Mouse (Mus musculus): ENCODE measurements around the gene Gbx1. TPM values are rescaled to one million over a fixed set of nuclear protein-coding genes. Genes with fewer than 3 reads are reported as not detected.
"Not testable (repeated sequence)": the region's sequence is repeated elsewhere in the genome, so short reads cannot be mapped to it uniquely, and the experiment has no call there.

The Gbx1 gene
- polyA plus RNA-seq (2016; fragmentation: Nextera tagmentation; extraction: Ambion mirVana), result 1.1 and 1.2 TPM in 2 replicates

GRCm38 (mm10) chr5:24526889-24527230 lies at the start of gene Gbx1:
Gene Gbx1 (minus strand): TSS chr5:24527202.
- H3K27ac ChIP-seq, result peak within 1 kb of the TSS; percentile 19; the same call in 1 of the 2 replicates
- H3K4me2 ChIP-seq, result peak within 1 kb of the TSS; percentile 66
- peak within 1 kb of the TSS; percentile 50 for H3K4me3 ChIP-seq (replicated peaks)
- H3K4me1 ChIP-seq, result peaks cover 19% of the 10 kb centered on the region
- H3K9me3 ChIP-seq, result no peaks in the 10 kb centered on the region
- peaks cover 97% of the 10 kb centered on the region for H3K27me3 ChIP-seq
- H3K9ac ChIP-seq, result peak within 1 kb of the TSS; percentile 56
- H3K36me3 ChIP-seq (replicated peaks), result no peaks in the 10 kb centered on the region
- peak; percentile 44; the same call in 1 of the 2 replicates for ATAC-seq (ENCODE audit: low FRiP score)
- under 1% methylated on average over 37 of the region's 49 CpGs for WGBS

GRCm38 (mm10) chr5:24576801-24577182 lies 49.8 kb upstream of the Gbx1 start:
- Histone ChIP-seq H3K9me3 (no peaks in the 10 kb centered on the region), H3K4me1 (peaks cover 17% of the 10 kb centered on the region), H3K9ac (peak overlapping the region; percentile 74), H3K27me3 (no peaks in the 10 kb centered on the region), H3K36me3 (replicated peaks) (peaks cover 36% of the 10 kb centered on the region), H3K4me2 (peak overlapping the region; percentile 65), H3K4me3 (replicated peaks) (peak overlapping the region; percentile 79), H3K27ac (peak overlapping the region; percentile 82)
- ATAC-seq (ENCODE audit: low FRiP score), result peak; percentile 42
- 0% methylated on average over 32 of the region's 32 CpGs for WGBS

GRCm38 (mm10) chr5:24575948-24576347 lies 48.9 kb upstream of the Gbx1 start:
- H3K4me2 ChIP-seq, result peak overlapping the region; percentile 65
- WGBS, result 85% methylated on average over 1 of the region's 1 CpGs
- no peaks in the 10 kb centered on the region for H3K9me3 ChIP-seq
- peak overlapping the region; percentile 79 for H3K4me3 ChIP-seq (replicated peaks)
- peaks cover 17% of the 10 kb centered on the region for H3K4me1 ChIP-seq
- no peaks in the 10 kb centered on the region for H3K27me3 ChIP-seq
- peaks cover 45% of the 10 kb centered on the region for H3K36me3 ChIP-seq (replicated peaks)
- H3K27ac ChIP-seq, result no peak overlapping the region
- peak overlapping the region; percentile 12; the same call in 1 of the 2 replicates for H3K9ac ChIP-seq
- no peak for ATAC-seq (ENCODE audit: low FRiP score)

- Histone ChIP-seq H3K9ac (no peak within 1 kb of the TSS), H3K4me2 (no peak within 1 kb of the TSS), H3K4me1 (peaks cover 2% of the 10 kb centered on the region; the same call in 1 of the 2 replicates), H3K27me3 (no peaks in the 10 kb centered on the region), H3K36me3 (replicated peaks) (no peaks in the 10 kb centered on the region), H3K27ac (no peak within 1 kb of the TSS), H3K4me3 (replicated peaks) (no peak within 1 kb of the TSS), H3K9me3 (no peaks in the 10 kb centered on the region)
- 76% methylated on average over 2 of the region's 2 CpGs for WGBS
- no peak for ATAC-seq (ENCODE audit: low FRiP score)
Observed at GRCm38 (mm10) chr5:24556709-24557108, 29.7 kb upstream of the Gbx1 start, which contains the start of gene 4931409K22Rik. Gene 4931409K22Rik (minus strand): TSS chr5:24556809.

- H3K36me3 ChIP-seq (replicated peaks); H3K4me3 ChIP-seq (replicated peaks); H3K9me3 ChIP-seq; ATAC-seq (ENCODE audit: low FRiP score); H3K9ac ChIP-seq; H3K27ac ChIP-seq; H3K27me3 ChIP-seq; H3K4me2 ChIP-seq: not testable (repeated sequence)
- WGBS, result 92% methylated on average over 7 of the region's 7 CpGs
- H3K4me1 ChIP-seq, result peaks cover 16% of the 10 kb centered on the region
Observed at GRCm38 (mm10) chr5:24555335-24555734, 28.3 kb upstream of the Gbx1 start.

GRCm38 (mm10) chr5:24553621-24554244 lies 26.7 kb upstream of the Gbx1 start:
- Histone ChIP-seq H3K4me2 (no peak overlapping the region), H3K9me3 (no peaks in the 10 kb centered on the region), H3K36me3 (replicated peaks) (no peaks in the 10 kb centered on the region), H3K4me1 (peaks cover 18% of the 10 kb centered on the region), H3K9ac (no peak overlapping the region), H3K27me3 (peaks cover 6% of the 10 kb centered on the region; the same call in 1 of the 2 replicates), H3K4me3 (replicated peaks) (no peak overlapping the region), H3K27ac (no peak overlapping the region)
- ATAC-seq (ENCODE audit: low FRiP score), result no peak
- WGBS, result 74% methylated on average over 5 of the region's 5 CpGs

GRCm38 (mm10) chr5:24551317-24551688 lies 24.3 kb upstream of the Gbx1 start:
- WGBS, result 37% methylated on average over 2 of the region's 2 CpGs
- Histone ChIP-seq H3K9me3 (no peaks in the 10 kb centered on the region), H3K4me3 (replicated peaks) (0 out of 2 replicates have a peak overlapping the region, but pooled peaks have one; percentile 4), H3K9ac (0 out of 2 replicates have a peak overlapping the region, but pooled peaks have one; percentile 5), H3K27ac (peak overlapping the region; percentile 63), H3K27me3 (peaks cover 6% of the 10 kb centered on the region; the same call in 1 of the 2 replicates), H3K4me2 (peak overlapping the region; percentile 46), H3K36me3 (replicated peaks) (no peaks in the 10 kb centered on the region), H3K4me1 (peaks cover 18% of the 10 kb centered on the region)
- no peak for ATAC-seq (ENCODE audit: low FRiP score)

GRCm38 (mm10) chr5:24550598-24551316 lies 23.8 kb upstream of the Gbx1 start:
- WGBS, result 30% methylated on average over 26 of the region's 26 CpGs
- 0 out of 2 replicates have a peak overlapping the region, but pooled peaks have one; percentile 5 for H3K9ac ChIP-seq
- H3K27me3 ChIP-seq, result peaks cover 6% of the 10 kb centered on the region; the same call in 1 of the 2 replicates
- H3K4me1 ChIP-seq, result peaks cover 18% of the 10 kb centered on the region
- H3K9me3 ChIP-seq, result no peaks in the 10 kb centered on the region
- H3K27ac ChIP-seq, result peak overlapping the region; percentile 63
- peak overlapping the region; percentile 46 for H3K4me2 ChIP-seq
- peak; percentile 86 for ATAC-seq (ENCODE audit: low FRiP score)
- no peaks in the 10 kb centered on the region for H3K36me3 ChIP-seq (replicated peaks)
- peak overlapping the region; percentile 4; the same call in 1 of the 2 replicates for H3K4me3 ChIP-seq (replicated peaks)

- whole genome bisulfite sequencing, result 80% methylated on average over 7 of the region's 7 CpGs
- H3K9me3 ChIP-seq, result no peaks in the 10 kb centered on the region
- H3K27me3 ChIP-seq, result 0 out of 2 replicates have a peak, but pooled peaks cover 4% of the 10 kb centered on the region
- ATAC-seq (ENCODE audit: low FRiP score), result no peak
- no peaks in the 10 kb centered on the region for H3K36me3 ChIP-seq (replicated peaks)
- H3K4me2 ChIP-seq, result no peak overlapping the region
- H3K27ac ChIP-seq, result no peak overlapping the region
- peaks cover 7% of the 10 kb centered on the region; the same call in 1 of the 2 replicates for H3K4me1 ChIP-seq
- no peak overlapping the region for H3K9ac ChIP-seq
- H3K4me3 ChIP-seq (replicated peaks), result no peak overlapping the region
Observed at GRCm38 (mm10) chr5:24542643-24543042, 15.6 kb upstream of the Gbx1 start.

- Histone ChIP-seq H3K4me1 (peaks cover 10% of the 10 kb centered on the region; the same call in 1 of the 2 replicates), H3K9ac (no peak overlapping the region), H3K27ac (no peak overlapping the region), H3K36me3 (replicated peaks) (no peaks in the 10 kb centered on the region), H3K9me3 (no peaks in the 10 kb centered on the region), H3K4me3 (replicated peaks) (no peak overlapping the region), H3K27me3 (0 out of 2 replicates have a peak, but pooled peaks cover 4% of the 10 kb centered on the region), H3K4me2 (no peak overlapping the region)
- ATAC-seq (ENCODE audit: low FRiP score), result no peak
- WGBS, result 49% methylated on average over 6 of the region's 6 CpGs
Observed at GRCm38 (mm10) chr5:24541144-24541569, 14.2 kb upstream of the Gbx1 start.

- Histone ChIP-seq H3K4me2 (no peak within 1 kb of the TSS), H3K27me3 (0 out of 2 replicates have a peak, but pooled peaks cover 4% of the 10 kb centered on the region), H3K4me1 (peaks cover 10% of the 10 kb centered on the region; the same call in 1 of the 2 replicates), H3K36me3 (replicated peaks) (no peaks in the 10 kb centered on the region), H3K9ac (no peak within 1 kb of the TSS), H3K9me3 (no peaks in the 10 kb centered on the region), H3K4me3 (replicated peaks) (no peak within 1 kb of the TSS), H3K27ac (no peak within 1 kb of the TSS)
- ATAC-seq (ENCODE audit: low FRiP score), result no peak
- WGBS, result 55% methylated on average over 14 of the region's 14 CpGs
Observed at GRCm38 (mm10) chr5:24540387-24541143, 13.6 kb upstream of the Gbx1 start, which contains the start of gene Asb10. Gene Asb10 (minus strand): TSS chr5:24540978.
